Mouse (Mus musculus): ENCODE data around the gene Brinp2.
A peak's percentile ranks its signal among the peaks of the same experiment; 100 is the strongest.

Brinp2 gene

GRCm38 (mm10) chr1:158295270-158295669, 60.9 kb downstream of the Brinp2 start:
- no peak for DNase-seq (ENCODE audit: low spot score in 2 of 2)

GRCm38 (mm10) chr1:158285198-158285597, 70.9 kb downstream of the Brinp2 start:
- no peak for DNase-seq (ENCODE audit: low spot score in 2 of 2)

- no peak for DNase-seq (ENCODE audit: low spot score in 2 of 2)
Measured at GRCm38 (mm10) chr1:158283869-158284268, 72.3 kb downstream of the Brinp2 start.

DNA sequence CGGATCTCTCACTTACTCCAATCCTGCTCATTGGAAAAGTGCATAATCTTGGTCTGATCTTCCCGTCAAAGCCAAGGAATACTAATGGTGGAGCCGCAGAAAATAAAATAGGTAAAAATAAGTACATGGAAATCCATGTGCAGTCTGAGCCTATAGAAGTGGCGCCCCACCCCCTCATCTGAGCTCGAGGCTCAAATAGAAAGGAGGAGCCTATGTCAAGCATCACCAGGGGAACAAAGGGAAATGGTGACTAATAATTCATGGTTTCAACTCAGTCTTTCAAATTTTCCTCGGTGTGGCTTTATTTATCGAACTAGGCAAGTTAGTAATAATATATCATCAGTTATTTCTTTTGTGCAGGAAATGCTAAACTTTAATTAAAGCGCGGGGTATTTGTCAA, 84.1 kb downstream of the Brinp2 start:
- no peak for DNase-seq (ENCODE audit: low spot score in 2 of 2)

GRCm38 (mm10) chr1:158267020-158267571, 89.0 kb downstream of the Brinp2 start:
- peak in 1 of 2 experiments; percentile 30 for DNase-seq (ENCODE audit: low spot score in 2 of 2)

GRCm38 (mm10) chr1:158266293-158267019, 89.7 kb downstream of the Brinp2 start:
- DNase-seq (ENCODE audit: low spot score in 2 of 2) = no peak

- DNase-seq (ENCODE audit: low spot score in 2 of 2) = no peak
Measured at GRCm38 (mm10) chr1:158259516-158260235, 96.5 kb downstream of the Brinp2 start.

DNA sequence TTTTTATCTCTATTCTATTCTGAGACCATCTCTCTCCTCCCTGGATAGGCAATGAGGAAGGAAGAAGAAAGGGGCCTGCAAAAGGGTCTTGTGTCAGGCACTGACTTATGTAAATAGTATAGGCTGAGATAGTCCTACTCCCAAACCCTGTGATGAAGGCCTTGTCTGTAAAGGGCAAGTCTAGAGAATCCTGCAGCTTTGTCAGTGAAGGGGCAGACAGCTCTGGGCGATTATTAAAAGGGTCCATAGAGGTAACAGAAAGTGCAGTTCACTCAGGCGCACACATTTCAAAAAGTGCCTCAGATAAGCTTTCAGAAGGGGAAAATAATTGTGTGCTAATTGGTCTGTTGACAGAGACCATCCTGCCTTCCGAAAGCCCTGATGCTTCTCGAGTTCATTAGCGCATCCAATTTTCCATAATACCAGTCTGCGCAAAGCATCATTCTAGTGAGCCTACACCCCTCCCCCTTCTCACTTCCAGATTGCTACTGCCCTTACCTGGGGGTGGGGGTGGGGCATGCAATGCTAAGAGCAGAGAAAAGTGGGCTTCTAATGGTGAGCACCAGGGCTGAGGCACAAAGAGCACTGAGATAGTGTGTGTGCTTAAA, 97.3 kb downstream of the Brinp2 start:
- no peak for DNase-seq (ENCODE audit: low spot score in 2 of 2)

DNA sequence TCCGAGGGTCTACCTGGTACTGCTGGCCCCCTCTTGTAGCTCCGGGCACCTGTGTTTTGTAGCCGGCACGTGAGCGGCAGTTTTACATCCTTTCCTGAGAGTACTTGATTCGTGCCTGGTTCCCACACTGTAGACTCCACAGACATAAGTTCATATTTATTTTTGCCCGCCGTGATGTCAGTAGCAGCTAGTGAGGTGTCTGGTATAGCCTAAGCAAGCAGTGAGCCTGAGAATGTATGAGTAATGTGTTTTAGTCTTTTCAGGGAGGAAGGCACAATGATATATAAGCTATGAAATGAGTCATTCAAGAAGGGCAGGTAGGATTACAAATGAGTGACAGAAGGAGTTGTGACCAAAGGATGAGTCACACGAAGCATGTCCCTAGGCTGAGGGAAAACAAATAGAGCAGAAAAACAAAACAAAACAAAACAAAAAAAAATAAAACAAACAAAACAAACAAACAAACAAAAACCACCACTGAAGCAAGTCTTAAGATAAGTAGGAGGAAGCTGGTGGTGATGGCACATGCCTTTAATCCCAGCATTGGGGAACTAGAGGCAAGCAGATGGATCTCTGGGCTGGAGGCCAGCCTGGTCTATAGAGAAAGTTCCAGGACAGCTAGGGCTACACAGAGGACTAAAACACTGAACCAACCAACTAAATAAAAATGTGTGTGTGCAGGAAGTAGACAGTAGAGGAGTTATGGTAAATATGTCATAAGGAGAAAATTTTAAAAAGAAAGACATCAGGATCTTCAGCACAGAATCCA, 100.0 kb downstream of the Brinp2 start:
- DNase-seq (ENCODE audit: low spot score in 2 of 2) = no peak

DNA sequence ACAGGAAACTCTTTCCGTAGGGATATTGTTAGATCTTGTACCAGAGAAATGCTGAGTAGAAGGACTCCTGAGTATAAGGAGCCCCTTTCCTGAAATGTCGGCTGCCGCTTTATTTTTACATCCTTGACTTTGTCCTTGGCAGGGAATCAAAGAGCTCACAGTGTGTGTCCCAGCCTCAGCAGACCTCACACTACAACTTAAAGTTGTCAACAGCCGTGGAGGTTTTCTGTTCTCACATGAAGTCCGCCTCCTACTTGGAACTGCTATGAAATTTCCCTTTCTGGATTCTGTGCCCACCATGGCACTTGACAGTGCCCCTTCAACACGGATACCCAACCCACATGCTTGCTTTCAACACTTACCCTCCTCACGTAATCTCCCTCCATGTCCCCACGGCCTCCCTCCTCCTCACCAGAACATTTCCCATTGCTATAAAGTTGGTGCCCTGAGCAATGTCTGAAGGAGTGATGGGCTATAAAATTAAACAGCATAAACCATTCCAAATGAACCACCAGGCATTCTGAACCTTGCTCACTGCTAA, 103.4 kb downstream of the Brinp2 start:
- DNase-seq (ENCODE audit: low spot score in 2 of 2) = no peak

DNA sequence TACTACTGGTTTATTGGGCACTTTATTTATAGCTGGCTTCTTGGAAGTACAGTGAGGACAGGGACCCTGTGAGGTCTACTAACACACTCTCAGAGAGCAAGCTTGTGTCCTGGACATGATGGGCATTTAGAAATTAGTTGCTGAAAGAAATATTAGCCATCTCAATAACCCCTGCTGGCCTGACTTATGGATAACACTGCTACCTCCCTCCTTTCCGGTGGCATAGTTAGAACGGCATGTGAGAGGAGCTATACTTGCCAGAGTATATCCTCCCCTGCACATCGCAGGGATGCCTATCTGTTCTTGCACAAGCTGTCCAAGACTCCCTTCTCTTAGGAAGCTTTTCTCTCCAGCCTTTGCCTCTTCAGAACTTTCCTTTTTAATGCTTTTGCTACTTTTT, 107.9 kb downstream of the Brinp2 start:
- DNase-seq (ENCODE audit: low spot score in 2 of 2) = no peak

- DNase-seq (ENCODE audit: low spot score in 2 of 2) = peak; percentile 11 to 15
Measured at GRCm38 (mm10) chr1:158246476-158247153, 109.5 kb downstream of the Brinp2 start.

- no peak for DNase-seq (ENCODE audit: low spot score in 2 of 2)
Measured at GRCm38 (mm10) chr1:158245486-158245885, 110.6 kb downstream of the Brinp2 start.

- DNase-seq (ENCODE audit: low spot score in 2 of 2) = no peak
Measured at GRCm38 (mm10) chr1:158244016-158244415, 112.1 kb downstream of the Brinp2 start.

GRCm38 (mm10) chr1:158241848-158242556, 114.1 kb downstream of the Brinp2 start:
- DNase-seq (ENCODE audit: low spot score in 2 of 2) = no peak

- no peak for DNase-seq (ENCODE audit: low spot score in 2 of 2)
Measured at GRCm38 (mm10) chr1:158239841-158240240, 116.3 kb downstream of the Brinp2 start.

DNA sequence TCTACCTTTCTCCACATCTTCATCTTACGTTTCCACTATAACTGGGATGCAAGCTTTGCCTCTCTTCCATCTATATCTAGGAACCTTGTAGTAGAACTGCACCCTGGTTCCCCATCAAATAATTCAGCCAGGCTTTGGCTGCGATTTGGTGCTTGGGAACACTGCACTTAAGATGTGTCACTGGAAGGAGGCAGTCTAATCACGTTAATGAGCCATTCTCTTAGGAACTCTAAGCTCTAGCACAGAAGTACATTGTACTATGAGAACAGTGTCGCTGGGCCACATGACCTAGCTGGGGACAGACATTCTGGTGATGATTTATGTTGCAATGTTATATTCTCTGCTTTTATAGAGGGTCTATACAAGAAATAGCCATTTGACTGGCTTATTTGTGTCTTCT, 117.4 kb downstream of the Brinp2 start:
- no peak for DNase-seq (ENCODE audit: low spot score in 2 of 2)

DNA sequence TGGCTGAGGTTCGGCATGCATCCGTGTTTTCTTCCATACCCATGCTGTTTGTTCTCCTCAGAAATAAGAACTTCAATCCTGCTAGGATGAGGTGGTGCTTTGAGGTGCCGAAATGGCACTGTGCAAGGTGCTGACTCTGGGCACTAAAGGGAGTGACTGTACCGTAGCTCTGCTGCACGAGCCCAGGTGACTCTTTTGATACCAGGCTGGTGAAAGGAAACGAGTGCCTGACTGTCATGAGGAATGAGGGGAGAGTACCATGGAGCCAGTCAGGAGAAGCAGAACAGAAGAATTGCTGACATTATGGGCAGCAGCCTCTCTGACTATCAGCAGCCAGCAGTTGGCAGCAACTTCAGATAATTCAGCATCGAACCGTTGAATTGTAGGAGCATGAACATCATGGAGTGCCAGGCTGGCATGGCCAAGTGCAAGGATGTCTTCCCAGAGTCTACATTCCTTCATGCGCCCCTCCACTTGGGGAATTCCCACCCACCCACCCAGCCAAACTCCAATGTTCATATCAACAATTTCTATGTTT, 127.4 kb downstream of the Brinp2 start:
- DNase-seq (ENCODE audit: low spot score in 2 of 2) = no peak

DNA sequence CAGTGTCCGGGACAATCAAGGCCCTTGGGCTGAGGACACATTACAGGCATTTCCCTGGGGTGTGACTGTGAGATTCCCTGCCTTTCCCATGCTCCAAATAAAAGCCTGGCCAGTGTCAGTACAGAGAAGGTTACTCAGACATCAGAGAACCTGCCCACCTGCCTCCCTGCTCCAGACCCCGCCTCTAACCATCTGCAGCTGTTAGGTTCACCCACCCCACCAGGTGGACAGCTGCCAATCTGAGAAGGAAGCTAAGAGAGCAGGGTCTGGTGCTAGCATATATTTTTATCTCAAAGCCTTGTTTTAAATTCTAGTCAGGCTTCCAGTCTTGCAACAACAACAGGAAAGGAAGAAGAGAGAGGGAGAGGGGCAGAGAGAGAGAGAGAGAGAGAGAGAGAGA, 128.9 kb downstream of the Brinp2 start:
- DNase-seq (ENCODE audit: low spot score in 2 of 2) = no peak

DNA sequence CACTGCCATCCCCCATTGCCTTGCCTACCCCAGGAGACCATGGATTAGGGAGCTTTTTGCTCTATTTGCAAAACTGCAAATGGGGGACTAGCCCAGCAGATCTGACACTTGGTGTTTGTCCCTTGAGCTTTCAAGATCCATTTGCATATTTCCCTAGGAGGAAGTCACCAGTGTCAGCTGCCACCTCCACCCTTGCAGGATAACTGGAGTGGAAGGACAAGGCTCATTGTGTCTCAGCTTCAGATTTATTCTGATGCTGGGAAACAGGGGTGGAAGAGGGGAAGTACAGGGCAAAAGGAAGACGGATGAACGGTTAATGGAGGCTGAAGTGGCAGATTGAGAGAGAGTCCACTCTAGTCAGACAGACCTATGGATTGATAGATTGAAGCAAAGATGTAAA, 129.4 kb downstream of the Brinp2 start:
- no peak for DNase-seq (ENCODE audit: low spot score in 2 of 2)
